Comparison of ENCODE assay signal across 8 mouse cellular contexts in the genomic region with DNA sequence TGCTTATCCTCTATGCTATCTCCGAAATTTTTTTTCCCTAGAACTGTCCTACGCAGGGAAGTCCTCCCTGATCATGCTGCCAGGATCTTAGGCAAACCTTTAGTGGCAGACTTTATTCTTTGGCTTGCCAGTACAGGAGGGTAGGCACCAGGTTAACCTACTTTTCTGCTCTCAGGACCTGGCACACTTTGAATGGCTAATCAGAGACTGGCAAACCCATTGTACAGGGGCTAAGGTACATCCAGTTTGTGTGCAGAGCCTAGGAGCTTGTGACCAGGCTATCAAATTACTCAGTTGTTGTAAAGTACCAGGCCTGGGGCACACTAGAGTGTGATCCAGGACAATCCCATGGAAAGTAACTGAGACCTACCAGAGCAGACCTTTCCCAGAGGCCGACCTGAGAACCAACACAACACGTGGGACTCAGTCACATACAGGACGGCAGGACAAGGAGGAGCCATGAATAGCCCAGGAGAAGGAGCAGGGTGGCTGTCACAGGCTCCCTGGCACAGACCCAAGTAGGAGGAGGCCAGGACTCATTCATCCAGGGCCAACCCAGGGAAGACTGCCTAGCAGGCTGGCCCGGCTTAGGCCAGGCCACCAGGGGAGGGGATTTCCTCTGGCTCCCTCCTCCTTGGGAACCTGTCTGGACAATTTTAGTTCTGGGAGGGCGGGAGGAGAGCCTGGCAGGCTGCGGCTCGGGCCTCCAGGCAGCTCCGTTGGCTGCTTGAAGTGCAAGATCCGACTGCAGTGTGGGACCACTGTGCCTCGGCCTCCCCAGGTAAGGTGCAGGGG. TPM values are rescaled to one million over a fixed set of nuclear protein-coding genes. Genes with fewer than 3 reads are reported as not detected.
DNase-seq lines count a peak whose midpoint lies in the region; ATAC-seq and TF ChIP-seq lines count a peak whose summit lies in the region.

TSS of gene Rhbdl2 (plus strand) at position 684 of the 795 bp plus-strand sequence.

- H3K4me3 ChIP-seq in forebrain, postnatal 0 days (ENCODE audit: low read depth, low read length) = no peak within 1 kb of the TSS
- peak within 1 kb of the TSS; percentile 61 for H3K4me3 ChIP-seq in small intestine, adult 2 months (ENCODE audit: low read depth, low read length)

- no peaks in the 10 kb centered on the region for H3K27me3 ChIP-seq in forebrain, postnatal 0 days (ENCODE audit: insufficient read depth, low read length)
- H3K27me3 ChIP-seq in small intestine, adult 2 months (ENCODE audit: control insufficient read depth, insufficient read depth, low read length) = no peaks in the 10 kb centered on the region

- intact Hi-C loops in heart, postnatal 36 days (cut with DNase I) = no loop called here

- 19% methylated on average over 12 of the region's 12 CpGs for WGBS in forebrain, postnatal 0 days
- 17% methylated on average over 12 of the region's 12 CpGs for WGBS in large intestine, adult 2 months
- 21% methylated on average over 12 of the region's 12 CpGs for WGBS in small intestine, adult 2 months

- 0 out of 2 replicates have a peak, but pooled peaks have one; percentile 23 for TF ChIP-seq POLR2A in small intestine, adult 2 months (IDR thresholded peaks at IDR 0.05; ENCODE audit: low read depth, low read length)

- DNase-seq in ZHBTc4 (ENCODE audit: low read depth, low spot score) = peak; percentile 64
- DNase-seq in cerebellum, adult 9-10 months = peak; percentile 49
- peak; percentile 53 for DNase-seq in forebrain, postnatal 0 days
- DNase-seq in heart, postnatal 36 days = peak; percentile 71 to 73
- peak; percentile 89 for DNase-seq in large intestine, adult 2 months (ENCODE audit: low read depth, low spot score)
- peak; percentile 80 for DNase-seq in lung, postnatal 10 days

- no peak for TF ChIP-seq CTCF in forebrain, postnatal 0 days (IDR thresholded peaks at IDR 0.05; ENCODE audit: low read depth)
- no peak for TF ChIP-seq CTCF in small intestine, adult 2 months (IDR thresholded peaks at IDR 0.05; ENCODE audit: extremely low read depth, insufficient read length, insufficient replicate concordance, low read depth, low read length)

- H3K4me1 ChIP-seq in forebrain, postnatal 0 days (ENCODE audit: insufficient read depth) = no peaks in the 10 kb centered on the region
- H3K4me1 ChIP-seq in small intestine, adult 2 months (ENCODE audit: control insufficient read depth, insufficient read depth, insufficient read length, low read length) = peaks cover 7% of the 10 kb centered on the region

- no peaks in the 10 kb centered on the region for H3K36me3 ChIP-seq in forebrain, postnatal 0 days (ENCODE audit: insufficient read depth)
- H3K36me3 ChIP-seq in small intestine, adult 2 months (ENCODE audit: control insufficient read depth, insufficient read depth, low read length) = no peaks in the 10 kb centered on the region

- no peak within 1 kb of the TSS for H3K9ac ChIP-seq in forebrain, postnatal 0 days

- no peak within 1 kb of the TSS for H3K27ac ChIP-seq in forebrain, postnatal 0 days (ENCODE audit: low read depth, low read length)
- H3K27ac ChIP-seq in small intestine, adult 2 months (ENCODE audit: insufficient read depth, low read depth, low read length) = peak within 1 kb of the TSS; percentile 62

- ATAC-seq in forebrain, postnatal 0 days = peak; percentile 91
- no peak for ATAC-seq in megakaryocyte, adult 5-6 weeks (ENCODE audit: poor library complexity, severe bottlenecking)

- no peaks in the 10 kb centered on the region for H3K9me3 ChIP-seq in forebrain, postnatal 0 days (ENCODE audit: low read length)

- 0 out of 2 replicates have a peak within 1 kb of the TSS, but pooled peaks have one; percentile 5 for H3K4me2 ChIP-seq in forebrain, postnatal 0 days (ENCODE audit: low read depth)

RNA-seq across cellular contexts. Expression of gene Rhbdl2, which starts in this region (rescaled TPM):
- 0.48 and 0.54 TPM in 2 replicates for total RNA-seq in forebrain, postnatal 0 days (2014; rRNA removed)
- polyA plus RNA-seq in forebrain, postnatal 0 days (2015; fragmentation: Nextera tagmentation; extraction: Ambion mirVana) = 0.73 and 0.86 TPM in 2 replicates
- total RNA-seq in heart, postnatal 36 days (2021) = not detected
- 18.2 and 19.6 TPM in 2 replicates for polyA plus RNA-seq in large intestine, adult 2 months (2012; rRNA removed)
- 3.3 and 6.2 TPM in 2 replicates for polyA plus RNA-seq in small intestine, adult 2 months (2012; rRNA removed)
- not detected in 2 replicates for total RNA-seq in megakaryocyte, adult 5-6 weeks (2015)
- not detected in 2 replicates for total RNA-seq in megakaryocyte, adult 5-6 weeks (2017)

Comparison
In these comparisons a context has a peak if more than half of its experiments do, and no peak if none do; other contexts are left out.
1. Peak in DNase-seq, ATAC-seq and H3K4me2 ChIP-seq in forebrain, postnatal 0 days; RNA of the gene not detected or under 1 TPM.
2. Peak in DNase-seq in heart, postnatal 36 days; RNA of the gene not detected or under 1 TPM.